Mouse (Mus musculus) neural tube, embryonic 15.5 days (tissue): ENCODE measurements around the gene Baz2b. TPM values are rescaled to one million over a fixed set of nuclear protein-coding genes. Genes with fewer than 3 reads are reported as not detected.

ENCODE experiments used
- ATAC-seq: fragments of 200-750 bp; cut with Nextera tagmentation; 2 replicates; pipeline ENCODE4 v1.8.0; 2017; ENCODE audit warnings: mild to moderate bottlenecking, moderate TSS enrichment, moderate library complexity; ENCODE audit not compliant: low FRiP score
- H3K27ac ChIP-seq: fragments of 300-500 bp; sonication (generic); replicated peaks from 2 replicates; pipeline ENCODE4 v1.5.1; 2015; ENCODE audit warnings: mild to moderate bottlenecking, inconsistent platforms
- H3K27me3 ChIP-seq: fragments of 300-500 bp; sonication (generic); replicated peaks from 2 replicates; pipeline ENCODE4 v1.6.1; 2015; ENCODE audit warnings: inconsistent platforms
- H3K36me3 ChIP-seq: fragments of 300-500 bp; sonication (generic); 2 replicates; pipeline ENCODE4 v1.6.1; 2015; ENCODE audit warnings: inconsistent platforms
- H3K4me1 ChIP-seq: fragments of 300-500 bp; sonication (generic); 2 replicates; pipeline ENCODE4 v1.6.1; 2015; ENCODE audit warnings: inconsistent platforms
- H3K4me2 ChIP-seq: fragments of 300-500 bp; sonication (generic); 2 replicates; pipeline ENCODE4 v1.6.1; 2015; ENCODE audit warnings: inconsistent platforms, mild to moderate bottlenecking, moderate library complexity
- H3K4me3 ChIP-seq: fragments of 300-500 bp; sonication (generic); replicated peaks from 2 replicates; pipeline ENCODE4 v1.5.1; 2015; ENCODE audit warnings: mild to moderate bottlenecking, inconsistent platforms
- H3K9ac ChIP-seq: fragments of 300-500 bp; sonication (generic); replicated peaks from 2 replicates; pipeline ENCODE4 v1.6.1; 2015; ENCODE audit warnings: mild to moderate bottlenecking, inconsistent platforms
- H3K9me3 ChIP-seq: fragments of 300-500 bp; sonication (generic); replicated peaks from 2 replicates; pipeline ENCODE4 v1.6.1; 2016; ENCODE audit warnings: inconsistent platforms
- WGBS: fragments of 180-500 bp; shearing (Covaris S2); methylation state at CpG from one replicate; pipeline ENCODE4 v1.1.7; 2015; ENCODE audit warnings: mixed read lengths; 5-methylcytosine and 5-hydroxymethylcytosine counted together
- polyA plus RNA-seq: library from polyadenylated mRNA; unstranded; fragments of >200 nt; fragmentation: Nextera tagmentation; extraction: Ambion mirVana; gene quantifications from 2 replicates; pipeline ENCODE4 v1.2.1, GENCODE M21; 2015

The Baz2b gene
- polyA plus RNA-seq, 1 experiment from 2014 or later: 68.2 TPM

DNA sequence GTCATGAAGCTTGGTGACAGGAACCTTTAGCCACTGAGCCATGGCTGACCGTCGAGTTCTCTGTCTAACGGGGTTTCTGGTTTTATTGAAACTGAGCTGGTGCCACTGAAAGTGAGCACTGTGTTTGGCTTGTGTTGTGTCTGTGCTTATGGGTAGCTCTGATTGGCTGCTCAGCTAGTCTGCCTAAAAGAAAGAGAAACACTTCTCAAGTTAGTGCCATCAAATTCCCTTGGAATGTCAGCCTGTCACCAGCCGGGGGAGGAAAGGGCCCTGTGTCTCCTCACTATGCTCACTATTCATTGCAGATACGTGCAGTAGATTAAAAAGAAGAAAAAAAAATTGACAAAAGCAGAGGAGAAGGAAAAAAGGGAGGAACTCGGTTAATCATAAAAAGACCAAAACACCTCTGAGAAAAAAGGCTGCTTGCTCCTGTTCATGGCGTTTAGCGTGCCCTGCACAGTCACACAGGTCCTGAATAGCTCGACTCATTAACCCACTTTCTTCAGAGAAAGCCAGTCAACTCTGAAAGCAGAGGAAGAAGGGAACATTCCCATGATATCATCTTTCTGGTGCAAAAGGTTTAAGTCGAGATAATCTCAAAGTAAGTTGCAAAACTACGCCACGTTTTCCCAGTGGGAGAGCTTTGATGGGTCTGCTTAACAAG is 93.6 kb downstream of the Baz2b start:
- no peak overlapping the region for H3K4me2 ChIP-seq
- no peak overlapping the region for H3K27ac ChIP-seq
- WGBS: 51% methylated on average over 12 of the region's 12 CpGs
- no peak overlapping the region for H3K9ac ChIP-seq
- no peaks in the 10 kb centered on the region for H3K27me3 ChIP-seq
- H3K36me3 ChIP-seq: 0 out of 2 replicates have a peak, but pooled peaks cover 2% of the 10 kb centered on the region
- no peak overlapping the region for H3K4me3 ChIP-seq
- no peaks in the 10 kb centered on the region for H3K9me3 ChIP-seq
- ATAC-seq: no peak
- H3K4me1 ChIP-seq: peaks cover 36% of the 10 kb centered on the region

DNA sequence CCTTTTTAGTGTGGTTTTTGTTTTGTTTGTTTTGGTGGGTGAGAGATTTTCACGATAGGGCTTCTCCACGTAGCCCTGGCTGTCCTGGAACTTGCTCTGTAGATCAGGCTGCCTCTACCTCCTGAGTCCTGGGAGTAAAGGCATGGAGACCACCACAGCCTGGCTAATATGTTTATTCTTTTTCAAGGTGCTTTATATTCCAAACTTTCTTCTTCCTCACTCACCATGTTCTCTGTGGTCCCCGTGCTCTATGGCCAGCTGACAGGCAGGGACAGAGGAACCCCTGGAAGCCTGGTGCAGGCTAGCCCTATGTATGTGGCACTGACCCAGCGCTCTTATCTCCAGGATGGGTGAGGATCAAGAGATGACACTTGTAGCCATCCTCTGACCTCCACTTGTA is 94.7 kb downstream of the Baz2b start:
- Histone ChIP-seq H3K4me1 (peaks cover 30% of the 10 kb centered on the region), H3K9ac (no peak overlapping the region), H3K9me3 (no peaks in the 10 kb centered on the region), H3K4me3 (no peak overlapping the region), H3K36me3 (0 out of 2 replicates have a peak, but pooled peaks cover 5% of the 10 kb centered on the region), H3K27me3 (no peaks in the 10 kb centered on the region), H3K27ac (no peak overlapping the region), H3K4me2 (no peak overlapping the region)
- 93% methylated on average over 4 of the region's 4 CpGs for WGBS
- no peak for ATAC-seq

DNA sequence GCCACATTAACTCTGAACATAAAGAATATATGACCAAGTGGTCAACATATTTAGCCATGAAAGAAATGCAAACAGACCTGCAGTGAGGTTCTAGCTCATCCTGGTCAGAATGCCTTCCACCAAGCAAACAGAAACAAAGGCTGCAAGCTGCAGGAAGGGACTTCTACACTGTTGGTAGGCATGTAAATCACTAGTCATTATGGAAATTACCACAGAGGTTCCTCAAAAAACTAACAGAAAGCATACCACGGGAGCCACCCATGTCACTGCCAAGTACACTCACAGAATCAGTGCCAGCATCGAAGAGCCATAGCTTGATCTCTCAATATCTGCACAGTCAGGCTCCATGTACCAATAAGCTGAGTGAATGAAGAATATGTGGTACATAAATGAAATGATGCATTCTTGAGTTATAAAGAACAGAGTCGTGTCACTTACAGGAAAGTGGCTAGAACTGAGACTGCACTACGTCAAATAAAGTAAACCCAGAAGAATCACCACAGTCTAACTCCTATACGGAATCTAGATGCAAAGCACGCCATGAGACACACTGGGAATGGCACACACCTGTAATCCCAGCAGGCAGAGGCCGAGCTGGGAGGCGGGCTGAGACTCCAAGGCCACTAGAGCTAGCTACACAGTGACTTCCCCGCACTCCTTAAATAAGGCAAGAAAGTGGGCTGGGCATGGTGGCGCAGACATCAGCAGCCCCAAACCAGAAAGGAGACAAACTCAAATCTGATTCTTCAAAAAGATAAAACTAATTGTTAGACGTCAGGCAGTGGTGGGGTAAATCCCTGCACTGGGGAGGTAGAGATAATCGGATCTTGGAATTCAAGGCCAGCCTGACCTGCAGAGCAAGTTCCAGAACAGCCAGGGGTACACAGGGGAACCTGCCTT is 95.7 kb downstream of the Baz2b start:
- no peaks in the 10 kb centered on the region for H3K9me3 ChIP-seq
- peaks cover 26% of the 10 kb centered on the region for H3K4me1 ChIP-seq
- H3K36me3 ChIP-seq: 0 out of 2 replicates have a peak, but pooled peaks cover 5% of the 10 kb centered on the region
- no peak overlapping the region for H3K4me2 ChIP-seq
- no peaks in the 10 kb centered on the region for H3K27me3 ChIP-seq
- ATAC-seq: no peak
- no peak overlapping the region for H3K9ac ChIP-seq
- 0 out of 2 replicates have a peak overlapping the region, but pooled peaks have one; percentile 13 for H3K27ac ChIP-seq
- WGBS: 77% methylated on average over 12 of the region's 12 CpGs
- no peak overlapping the region for H3K4me3 ChIP-seq

DNA sequence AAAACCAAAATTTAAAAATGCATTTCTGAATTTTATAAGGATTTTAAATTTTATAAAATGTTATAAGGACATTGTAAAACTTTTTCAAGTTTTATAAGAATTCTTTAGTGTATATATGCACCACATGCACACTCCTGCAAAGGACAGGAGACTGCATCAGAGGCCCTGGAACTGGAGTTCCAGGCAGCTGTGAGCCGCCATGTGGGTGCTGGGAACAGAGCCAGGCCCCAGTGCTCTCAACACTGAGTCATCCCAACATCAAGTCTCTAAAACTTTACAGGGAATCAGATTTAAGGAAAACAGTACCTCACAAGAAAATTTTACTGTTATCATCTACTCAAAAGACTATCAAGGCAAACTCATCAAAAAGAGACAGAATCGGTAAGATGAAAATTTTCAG is 97.5 kb downstream of the Baz2b start:
- no peak for ATAC-seq
- Histone ChIP-seq H3K36me3 (0 out of 2 replicates have a peak, but pooled peaks cover 5% of the 10 kb centered on the region), H3K4me2 (no peak overlapping the region), H3K9me3 (no peaks in the 10 kb centered on the region), H3K4me1 (peaks cover 11% of the 10 kb centered on the region; the same call in 1 of the 2 replicates), H3K27me3 (no peaks in the 10 kb centered on the region), H3K9ac (no peak overlapping the region), H3K27ac (no peak overlapping the region), H3K4me3 (no peak overlapping the region)
- WGBS: 97% methylated on average over 2 of the region's 2 CpGs

DNA sequence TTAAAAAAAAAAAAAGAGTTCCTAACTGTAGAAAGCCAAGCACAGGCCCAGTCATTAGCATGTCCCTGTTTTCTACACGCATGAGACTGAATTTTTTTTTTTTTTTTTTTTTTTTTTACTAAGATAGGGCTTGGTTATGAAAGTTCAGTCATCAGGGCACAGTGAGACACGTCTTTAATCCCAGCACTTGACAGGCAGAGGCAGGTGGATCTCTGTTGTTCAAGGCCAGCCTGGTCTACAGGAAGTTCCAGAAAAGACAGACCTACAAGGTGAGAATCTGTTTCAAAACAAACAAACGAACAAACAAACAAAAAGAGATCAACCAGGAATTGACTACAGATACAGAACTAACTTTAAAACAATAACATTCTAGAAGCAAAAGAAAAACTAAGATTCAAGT is 100.6 kb downstream of the Baz2b start:
- Histone ChIP-seq H3K36me3 (0 out of 2 replicates have a peak, but pooled peaks cover 5% of the 10 kb centered on the region), H3K9ac (no peak overlapping the region), H3K4me3 (no peak overlapping the region), H3K27me3 (no peaks in the 10 kb centered on the region), H3K27ac (no peak overlapping the region), H3K4me1 (peaks cover 5% of the 10 kb centered on the region; the same call in 1 of the 2 replicates), H3K4me2 (no peak overlapping the region), H3K9me3 (no peaks in the 10 kb centered on the region)
- 88% methylated on average over 3 of the region's 3 CpGs for WGBS
- ATAC-seq: no peak

DNA sequence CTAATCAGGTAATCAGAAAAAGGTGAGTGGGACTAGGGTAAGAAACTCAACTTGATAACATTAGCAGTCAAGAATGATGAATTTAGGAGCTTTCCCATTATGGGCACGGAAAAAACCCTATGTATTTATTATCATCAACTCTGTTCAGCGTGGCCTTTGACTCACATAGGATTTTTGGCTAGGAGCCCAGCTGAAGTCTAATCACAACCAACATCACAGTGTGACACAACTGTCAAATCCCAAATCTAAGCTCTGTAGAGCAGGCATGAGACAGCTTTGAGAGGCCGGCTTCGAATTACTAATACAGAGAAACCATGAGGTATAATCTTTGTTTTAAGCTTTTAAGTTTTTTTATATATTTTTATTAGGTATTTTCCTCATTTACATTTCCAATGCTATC is 113.0 kb downstream of the Baz2b start:
- Histone ChIP-seq H3K4me3 (no peak overlapping the region), H3K9me3 (no peaks in the 10 kb centered on the region), H3K4me1 (no peaks in the 10 kb centered on the region), H3K4me2 (no peak overlapping the region), H3K27ac (no peak overlapping the region), H3K27me3 (no peaks in the 10 kb centered on the region), H3K9ac (no peak overlapping the region), H3K36me3 (no peaks in the 10 kb centered on the region)
- 84% methylated on average over 4 of the region's 4 CpGs for WGBS
- no peak for ATAC-seq

DNA sequence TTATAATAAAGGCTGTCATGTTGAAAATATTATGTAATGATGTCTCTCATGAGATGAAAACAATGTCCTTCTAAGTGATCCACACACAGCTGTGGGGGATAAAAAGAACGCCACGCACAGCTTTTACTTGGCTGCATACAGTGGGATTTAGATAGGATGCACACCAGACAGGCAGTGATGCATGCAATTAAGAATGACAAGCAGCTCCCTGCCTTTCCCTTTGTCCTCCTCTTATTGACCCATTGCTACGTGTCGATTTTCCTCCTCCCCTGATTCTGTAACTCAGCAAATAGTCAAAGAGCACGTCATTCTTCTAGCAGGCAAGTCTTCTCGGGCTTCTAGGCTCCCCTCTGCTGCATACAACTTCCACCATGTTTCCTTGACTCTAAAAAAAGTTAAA is 119.4 kb downstream of the Baz2b start:
- Histone ChIP-seq H3K4me2 (peak overlapping the region; percentile 47), H3K9ac (no peak overlapping the region), H3K9me3 (no peaks in the 10 kb centered on the region), H3K27ac (peak overlapping the region; percentile 60), H3K27me3 (no peaks in the 10 kb centered on the region), H3K4me3 (no peak overlapping the region), H3K36me3 (no peaks in the 10 kb centered on the region), H3K4me1 (peaks cover 14% of the 10 kb centered on the region)
- 22% methylated on average over 6 of the region's 6 CpGs for WGBS
- 0 out of 2 replicates have a peak, but pooled peaks have one; percentile 60 for ATAC-seq

DNA sequence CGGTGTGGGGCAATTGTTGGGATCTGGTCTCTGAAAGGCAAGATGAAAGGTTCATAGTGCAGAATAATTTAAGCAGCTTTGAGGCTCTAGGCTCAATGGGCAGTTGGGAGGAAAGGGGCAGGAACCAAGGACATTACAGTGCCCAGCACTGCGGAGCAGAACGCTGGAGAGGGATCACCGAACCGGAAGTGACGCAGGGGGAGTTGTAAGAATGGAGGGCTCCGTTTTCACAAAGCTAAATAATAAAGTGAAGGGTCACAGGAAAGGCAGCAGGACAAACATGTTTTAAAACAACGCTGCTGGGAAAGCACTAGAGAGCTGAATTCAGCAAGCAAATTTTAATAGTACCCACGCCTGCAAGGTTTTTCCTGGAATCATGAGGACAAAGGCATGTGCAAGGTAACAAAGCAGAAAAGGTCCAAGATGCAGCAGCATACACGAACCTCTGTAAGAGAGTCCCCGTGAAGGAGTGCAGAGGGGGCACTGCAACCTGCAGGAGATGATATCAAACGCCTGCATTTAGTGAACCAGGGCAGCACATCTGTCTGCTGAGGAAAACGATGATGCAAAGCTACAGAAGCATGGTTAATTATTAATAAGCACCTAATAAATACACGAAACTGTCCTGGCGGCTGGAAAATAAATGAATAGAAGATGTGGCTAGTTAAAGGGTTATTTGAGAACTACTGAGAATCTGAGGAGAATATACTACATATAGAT is 120.0 kb downstream of the Baz2b start:
- ATAC-seq: peak; percentile 72
- no peaks in the 10 kb centered on the region for H3K9me3 ChIP-seq
- H3K27ac ChIP-seq: peak overlapping the region; percentile 74
- 25% methylated on average over 15 of the region's 15 CpGs for WGBS
- peak overlapping the region; percentile 27; the same call in 1 of the 2 replicates for H3K9ac ChIP-seq
- peak overlapping the region; percentile 47 for H3K4me2 ChIP-seq
- no peaks in the 10 kb centered on the region for H3K36me3 ChIP-seq
- H3K4me3 ChIP-seq: peak overlapping the region; percentile 19; the same call in 1 of the 2 replicates
- peaks cover 14% of the 10 kb centered on the region for H3K4me1 ChIP-seq
- H3K27me3 ChIP-seq: no peaks in the 10 kb centered on the region

DNA sequence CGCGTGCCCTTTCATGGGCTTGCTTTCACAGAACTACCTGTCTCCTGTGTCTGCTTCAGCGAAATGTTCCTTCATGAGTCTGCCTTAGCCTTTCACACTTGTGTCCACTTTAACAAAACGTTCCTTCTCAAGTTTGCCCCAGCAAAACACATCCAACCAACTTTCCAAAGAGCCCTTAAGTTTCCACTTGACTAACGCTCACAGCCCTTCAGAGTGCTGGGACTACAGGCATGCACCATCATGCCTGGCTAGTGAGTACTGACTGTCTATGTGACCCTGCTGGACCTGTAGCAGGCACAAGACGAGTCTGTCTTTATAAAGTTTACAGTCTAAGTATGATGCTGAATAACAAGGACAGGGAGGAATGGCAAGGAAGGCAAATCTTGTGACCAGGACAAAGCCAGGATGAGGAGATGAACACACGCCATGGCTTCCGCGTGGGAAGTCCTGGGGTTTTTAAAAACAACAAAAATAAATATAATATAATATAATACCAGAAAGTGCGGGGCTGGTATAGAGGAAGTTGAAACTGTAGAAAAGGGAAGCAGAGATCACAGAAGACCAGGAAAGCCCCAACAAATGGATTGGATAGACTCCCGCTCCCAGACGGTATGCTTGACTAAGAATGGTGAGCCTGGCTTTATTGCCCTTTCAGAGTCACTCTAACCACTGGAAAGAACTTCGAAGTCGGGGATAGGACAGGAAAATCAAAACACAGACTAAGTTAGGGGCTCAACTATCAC is 120.7 kb downstream of the Baz2b start:
- no peaks in the 10 kb centered on the region for H3K27me3 ChIP-seq
- peak overlapping the region; percentile 47 for H3K4me2 ChIP-seq
- no peaks in the 10 kb centered on the region for H3K36me3 ChIP-seq
- H3K9me3 ChIP-seq: no peaks in the 10 kb centered on the region
- H3K9ac ChIP-seq: no peak overlapping the region
- peaks cover 14% of the 10 kb centered on the region for H3K4me1 ChIP-seq
- peak overlapping the region; percentile 74 for H3K27ac ChIP-seq
- peak overlapping the region; percentile 19; the same call in 1 of the 2 replicates for H3K4me3 ChIP-seq
- 0 out of 2 replicates have a peak, but pooled peaks have one; percentile 7 for ATAC-seq
- WGBS: 76% methylated on average over 14 of the region's 14 CpGs

DNA sequence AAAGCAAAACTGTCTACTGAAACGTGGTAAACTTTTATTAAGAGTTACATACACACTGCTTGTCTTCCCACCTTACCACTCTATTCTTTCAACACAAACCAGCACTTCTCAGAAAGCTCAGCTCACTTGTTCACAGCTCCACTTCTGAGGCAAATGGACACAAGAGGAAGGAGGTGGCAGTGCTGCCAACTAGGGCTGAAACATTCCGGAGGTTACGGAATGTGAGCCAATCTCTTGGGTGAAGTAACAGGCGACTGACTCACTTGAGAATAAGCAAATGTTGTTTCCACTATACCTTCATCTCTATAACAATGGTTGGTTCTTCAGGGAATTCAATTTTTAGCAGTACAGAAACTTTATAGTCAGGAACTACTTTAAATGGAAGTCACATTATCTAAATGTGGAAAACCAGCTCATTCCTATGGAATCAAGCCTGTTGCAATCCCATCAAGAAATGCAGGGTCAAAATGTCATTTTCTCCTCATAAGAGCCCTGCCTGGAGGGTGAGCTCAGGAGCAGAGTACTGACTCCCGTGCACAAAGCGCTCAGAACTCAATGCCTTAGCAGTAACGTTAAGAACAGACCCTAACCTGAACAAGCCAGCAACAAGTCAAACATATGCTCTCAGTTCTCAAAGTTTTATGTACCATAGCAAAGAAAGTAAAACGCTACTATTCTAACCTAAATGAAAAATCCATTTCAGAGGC is 123.3 kb downstream of the Baz2b start:
- no peak overlapping the region for H3K27ac ChIP-seq
- H3K4me3 ChIP-seq: no peak overlapping the region
- no peaks in the 10 kb centered on the region for H3K9me3 ChIP-seq
- WGBS: 80% methylated on average over 8 of the region's 8 CpGs
- no peaks in the 10 kb centered on the region for H3K27me3 ChIP-seq
- H3K4me2 ChIP-seq: no peak overlapping the region
- peaks cover 26% of the 10 kb centered on the region for H3K4me1 ChIP-seq
- H3K36me3 ChIP-seq: no peaks in the 10 kb centered on the region
- ATAC-seq: no peak
- H3K9ac ChIP-seq: no peak overlapping the region
